ENCODE assay signal across 10 mouse cellular contexts in genomic region chr13:44819400-44819799, GRCm38 (mm10).
DNase-seq lines count a peak whose midpoint lies in the region; ATAC-seq and TF ChIP-seq lines count a peak whose summit lies in the region.
"Had no signal": no experiment of that assay in that cellular context is flagged by ENCODE, and none has a peak within 500 bp of the region (broad histone marks: within the 10 kb centered on the region; RNA-seq: fewer than 3 reads in every experiment).

No protein-coding gene starts in this region.

- H3K27ac ChIP-seq in embryonic facial prominence, embryonic 11.5 days (replicated peaks; ENCODE audit: low read depth, low read length): no peak overlapping the region
- no peak overlapping the region for H3K27ac ChIP-seq in embryonic facial prominence, embryonic 10.5 days (replicated peaks)
- 0 out of 4 replicates have a peak overlapping the region, but pooled peaks of 1 of the 2 experiments have one; percentile 15 for H3K27ac ChIP-seq in heart, embryonic 14.5 days (replicated peaks in 1 of 2; ENCODE audit: control insufficient read depth in 1 of 2, insufficient read depth in 1 of 2, low read depth in 2 of 2, low read length in 2 of 2)
- no peak overlapping the region for H3K27ac ChIP-seq in lung, postnatal 0 days (ENCODE audit: low read length)
- H3K27ac ChIP-seq: neural tube, embryonic 12.5 days had no signal

- H3K9me3 ChIP-seq in embryonic facial prominence, embryonic 11.5 days (replicated peaks; ENCODE audit: control insufficient read depth, low read length): no peaks in the 10 kb centered on the region
- no peaks in the 10 kb centered on the region for H3K9me3 ChIP-seq in embryonic facial prominence, embryonic 10.5 days
- no peaks in the 10 kb centered on the region for H3K9me3 ChIP-seq in heart, embryonic 14.5 days (ENCODE audit: control insufficient read depth, low read length)
- H3K9me3 ChIP-seq in lung, postnatal 0 days (ENCODE audit: low read length): no peaks in the 10 kb centered on the region
- H3K9me3 ChIP-seq: neural tube, embryonic 12.5 days had no signal

- ATAC-seq in embryonic facial prominence, embryonic 11.5 days (replicated peaks; ENCODE audit: insufficient number of reproducible peaks, low FRiP score, low TSS enrichment, low read depth): no peak
- no peak for ATAC-seq in heart, embryonic 14.5 days (ENCODE audit: insufficient number of reproducible peaks, insufficient read depth, low FRiP score, low read depth)
- peak; percentile 75 for ATAC-seq in lung, postnatal 0 days

- no peak for TF ChIP-seq CTCF in lung, postnatal 0 days (IDR thresholded peaks at IDR 0.05)

- no peaks in the 10 kb centered on the region for H3K27me3 ChIP-seq in embryonic facial prominence, embryonic 11.5 days (ENCODE audit: control insufficient read depth, insufficient read depth, low read length)
- no peaks in the 10 kb centered on the region for H3K27me3 ChIP-seq in embryonic facial prominence, embryonic 10.5 days (replicated peaks; ENCODE audit: low read depth, poor library complexity, severe bottlenecking)
- H3K27me3 ChIP-seq in heart, embryonic 14.5 days (ENCODE audit: control insufficient read depth, insufficient read depth, low read length): no peaks in the 10 kb centered on the region
- H3K27me3 ChIP-seq in lung, postnatal 0 days (replicated peaks; ENCODE audit: insufficient read depth, low read length): no peaks in the 10 kb centered on the region
- H3K27me3 ChIP-seq: neural tube, embryonic 12.5 days had no signal

- H3K4me2 ChIP-seq in embryonic facial prominence, embryonic 11.5 days (ENCODE audit: low read depth, low read length): no peak overlapping the region
- peak overlapping the region; percentile 19 for H3K4me2 ChIP-seq in heart, embryonic 14.5 days (ENCODE audit: low read length)
- H3K4me2 ChIP-seq in lung, postnatal 0 days (replicated peaks; ENCODE audit: low read depth, low read length): no peak overlapping the region
- H3K4me2 ChIP-seq: neural tube, embryonic 12.5 days had no signal

- H3K9ac ChIP-seq in embryonic facial prominence, embryonic 11.5 days (replicated peaks; ENCODE audit: low read length): no peak overlapping the region
- H3K9ac ChIP-seq in heart, embryonic 14.5 days (ENCODE audit: low read length): no peak overlapping the region
- H3K9ac ChIP-seq in lung, postnatal 0 days (replicated peaks; ENCODE audit: low read depth): no peak overlapping the region
- H3K9ac ChIP-seq: neural tube, embryonic 12.5 days had no signal

- 20% methylated on average over 4 of the region's 4 CpGs for WGBS in embryonic facial prominence, embryonic 11.5 days
- 47% methylated on average over 4 of the region's 4 CpGs for WGBS in embryonic facial prominence, embryonic 10.5 days
- WGBS in heart, embryonic 14.5 days: 7% methylated on average over 4 of the region's 4 CpGs
- under 1% methylated on average over 4 of the region's 4 CpGs for WGBS in lung, postnatal 0 days

- peak; percentile 57; the same call in 1 of the 2 replicates for TF ChIP-seq EP300 in lung, postnatal 0 days (IDR thresholded peaks at IDR 0.05)

- peak; percentile 45 for DNase-seq in embryonic facial prominence, embryonic 11.5 days (ENCODE audit: low spot score)
- DNase-seq in embryonic facial prominence, embryonic 10.5 days (ENCODE audit: low spot score): no peak
- DNase-seq in urinary bladder, postnatal 36 days (ENCODE audit: low spot score in 2 of 2): peak; percentile 18 to 37
- DNase-seq in urinary bladder, postnatal 4 days (ENCODE audit: low spot score in 2 of 2): no peak
- DNase-seq in lung, postnatal 0 days (ENCODE audit: low spot score): peak; percentile 86
- DNase-seq in thymus, postnatal 25 days: peak; percentile 58
- no peak for DNase-seq in frontal cortex, postnatal 14 days (ENCODE audit: low spot score in 2 of 2)

- no peak overlapping the region for H3K4me3 ChIP-seq in embryonic facial prominence, embryonic 11.5 days (ENCODE audit: low read depth, low read length)
- H3K4me3 ChIP-seq in embryonic facial prominence, embryonic 10.5 days: no peak overlapping the region
- no peak overlapping the region for H3K4me3 ChIP-seq in heart, embryonic 14.5 days (ENCODE audit: control insufficient read depth in 1 of 2, insufficient read depth in 1 of 2, low read depth in 1 of 2, low read length in 2 of 2)
- H3K4me3 ChIP-seq in lung, postnatal 0 days (ENCODE audit: low read depth, low read length): no peak overlapping the region
- H3K4me3 ChIP-seq: erythroblast, embryonic 14.5 days; neural tube, embryonic 12.5 days had no signal

- no peaks in the 10 kb centered on the region for H3K36me3 ChIP-seq in embryonic facial prominence, embryonic 11.5 days (replicated peaks; ENCODE audit: control insufficient read depth, insufficient read depth, low read depth, low read length)
- 0 out of 2 replicates have a peak, but pooled peaks cover 3% of the 10 kb centered on the region for H3K36me3 ChIP-seq in embryonic facial prominence, embryonic 10.5 days (replicated peaks)
- peaks cover 4% of the 10 kb centered on the region; the same call in 1 of the 2 replicates for H3K36me3 ChIP-seq in heart, embryonic 14.5 days (ENCODE audit: control insufficient read depth, insufficient read depth, low read length)
- no peaks in the 10 kb centered on the region for H3K36me3 ChIP-seq in lung, postnatal 0 days (ENCODE audit: insufficient read depth, low read length)
- H3K36me3 ChIP-seq: neural tube, embryonic 12.5 days had no signal

- H3K4me1 ChIP-seq in embryonic facial prominence, embryonic 11.5 days (ENCODE audit: control insufficient read depth, insufficient read depth, low read length): no peaks in the 10 kb centered on the region
- H3K4me1 ChIP-seq in embryonic facial prominence, embryonic 10.5 days: peaks cover 20% of the 10 kb centered on the region
- peaks cover 7 to 52% of the 10 kb centered on the region in 2 experiments for H3K4me1 ChIP-seq in heart, embryonic 14.5 days (ENCODE audit: control insufficient read depth in 2 of 2, insufficient read depth in 2 of 2, low read length in 2 of 2)
- H3K4me1 ChIP-seq in lung, postnatal 0 days (ENCODE audit: insufficient read depth, low read depth, low read length): peaks cover 4% of the 10 kb centered on the region; the same call in 1 of the 2 replicates

Comparison
In these comparisons a context has a peak if more than half of its experiments do, and no peak if none do; other contexts are left out.
1. DNase-seq: peak in embryonic facial prominence, embryonic 11.5 days (single experiment), urinary bladder, postnatal 36 days (2 of 2), lung, postnatal 0 days (single experiment) and thymus, postnatal 25 days (single experiment); none in embryonic facial prominence, embryonic 10.5 days (single experiment), urinary bladder, postnatal 4 days (0 of 2) and frontal cortex, postnatal 14 days (0 of 2).